Mouse (Mus musculus): ENCODE results near the gene Osbpl7. TPM values are rescaled to one million over a fixed set of nuclear protein-coding genes. Genes with fewer than 3 reads are reported as not detected.
A peak's percentile ranks its signal among the peaks of the same experiment; 100 is the strongest.

Gene Osbpl7
- polyA plus RNA-seq, 1 experiment from 2014 or later, result 5.0 TPM

DNA sequence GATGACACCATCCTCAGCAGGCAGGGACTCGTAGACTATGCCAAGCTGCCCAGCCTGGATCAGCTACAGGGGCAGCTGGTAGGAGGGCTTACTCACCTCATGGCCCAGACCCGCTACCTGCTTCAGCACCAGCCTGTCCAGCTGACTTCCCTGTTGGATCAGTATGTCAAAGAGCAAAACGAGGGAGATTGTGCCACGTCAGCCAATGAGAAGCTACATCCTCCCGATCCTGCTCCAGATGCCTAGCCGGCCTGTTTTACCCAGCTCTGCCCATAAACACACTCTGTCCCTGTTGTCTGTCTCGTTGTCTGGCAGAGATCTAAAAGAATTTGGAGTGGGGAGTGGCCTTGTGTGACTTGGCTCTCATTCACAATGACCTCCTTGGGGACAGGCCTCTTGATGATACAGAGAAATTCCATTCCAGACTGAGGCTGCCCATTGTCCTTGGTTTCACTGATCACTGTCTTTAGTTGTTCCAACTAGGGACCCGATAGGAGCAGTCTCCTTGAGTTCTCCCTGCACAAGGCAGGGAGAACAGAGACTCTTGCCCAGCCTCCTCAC lies 2.3 kb upstream of the Osbpl7 start:
- H3K27me3 ChIP-seq (replicated peaks; ENCODE audit: control insufficient read depth, insufficient read depth, low read length), result no peaks in the 10 kb centered on the region
- H3K9me3 ChIP-seq (ENCODE audit: control insufficient read depth, low read length), result no peaks in the 10 kb centered on the region
- no peak overlapping the region for H3K4me2 ChIP-seq (ENCODE audit: low read depth, low read length)
- H3K4me1 ChIP-seq (ENCODE audit: control insufficient read depth, insufficient read depth, low read length), result peaks cover 10% of the 10 kb centered on the region
- no peak overlapping the region for H3K9ac ChIP-seq (ENCODE audit: low read depth, low read length)
- no peak overlapping the region for H3K27ac ChIP-seq (replicated peaks; ENCODE audit: low read depth, low read length)
- no peak overlapping the region for H3K4me3 ChIP-seq (ENCODE audit: low read depth, low read length)
- 86% methylated on average over 8 of the region's 8 CpGs for WGBS
- ATAC-seq (ENCODE audit: low read depth), result no peak
- DNase-seq (ENCODE audit: low spot score), result no peak
- peaks cover 49% of the 10 kb centered on the region for H3K36me3 ChIP-seq (ENCODE audit: control insufficient read depth, insufficient read depth, low read length)

DNA sequence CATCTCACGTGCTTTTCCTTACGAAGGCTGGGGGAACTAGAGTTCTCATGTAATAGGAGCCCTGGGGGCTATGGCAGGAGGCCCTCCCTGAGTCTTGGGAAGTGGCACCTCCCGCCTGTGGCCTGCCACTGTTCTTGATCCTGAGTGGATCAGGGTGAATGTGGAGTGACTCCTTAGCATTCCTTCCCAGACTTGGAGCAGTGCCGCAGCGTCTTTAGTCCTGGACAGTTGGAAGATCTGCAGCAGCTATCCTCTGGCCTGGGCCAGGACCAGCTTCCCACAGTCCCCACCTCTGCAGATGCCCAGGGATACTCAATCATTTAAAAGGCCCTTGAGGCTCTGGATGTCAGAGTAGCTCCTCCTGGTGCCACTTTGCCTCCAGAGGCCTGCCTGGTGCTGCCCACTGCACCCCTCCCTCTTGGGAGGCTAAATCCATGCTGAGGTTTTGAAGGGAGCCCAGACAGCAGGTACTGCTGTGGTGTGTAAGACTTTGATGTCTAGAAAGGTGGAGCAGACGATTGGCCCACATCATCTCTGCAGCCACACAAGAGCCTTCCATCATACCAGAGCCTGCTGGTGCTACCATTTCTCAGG lies 839 bp upstream of the Osbpl7 start:
- no peak overlapping the region for H3K27ac ChIP-seq (replicated peaks; ENCODE audit: low read depth, low read length)

DNA sequence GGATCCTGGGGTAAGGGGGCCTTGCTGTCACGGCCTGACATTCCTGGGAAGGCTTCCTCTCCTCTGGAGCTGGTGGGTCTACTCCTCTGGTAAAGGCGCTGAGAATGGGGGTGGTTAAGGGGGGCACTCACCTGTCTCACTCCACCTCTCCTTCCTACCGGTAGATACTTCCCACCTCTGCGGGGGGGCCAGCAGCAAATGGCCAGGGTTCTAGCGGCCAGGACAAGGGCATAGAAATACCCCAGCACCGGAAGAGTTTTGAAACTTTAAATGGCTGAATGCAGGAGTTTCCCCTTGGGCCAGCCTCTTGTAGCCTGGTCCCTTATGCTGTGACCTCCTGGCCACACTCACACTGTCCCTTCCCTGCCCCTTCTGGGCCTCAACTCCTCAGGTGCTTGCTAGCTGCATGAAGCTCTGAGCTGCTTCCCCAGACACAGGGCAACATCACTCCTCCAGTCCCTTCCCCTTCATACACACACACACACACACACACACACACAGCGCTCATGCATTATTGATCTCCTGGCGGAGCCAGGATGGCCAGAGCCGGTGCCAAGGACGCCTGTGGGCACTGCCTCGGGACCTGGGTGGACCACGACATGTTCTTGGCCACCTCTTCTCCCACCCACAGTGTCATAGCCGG lies 637 bp downstream of the Osbpl7 start:
- Histone ChIP-seq H3K4me3 (ENCODE audit: low read depth, low read length) (peak overlapping the region; percentile 67), H3K4me1 (ENCODE audit: control insufficient read depth, insufficient read depth, low read length) (peaks cover 10% of the 10 kb centered on the region), H3K27ac (replicated peaks; ENCODE audit: low read depth, low read length) (no peak overlapping the region), H3K4me2 (ENCODE audit: low read depth, low read length) (peak overlapping the region; percentile 82), H3K9me3 (ENCODE audit: control insufficient read depth, low read length) (no peaks in the 10 kb centered on the region), H3K27me3 (replicated peaks; ENCODE audit: control insufficient read depth, insufficient read depth, low read length) (no peaks in the 10 kb centered on the region), H3K9ac (ENCODE audit: low read depth, low read length) (peak overlapping the region; percentile 81), H3K36me3 (ENCODE audit: control insufficient read depth, insufficient read depth, low read length) (peaks cover 58% of the 10 kb centered on the region)
- 28% methylated on average over 12 of the region's 13 CpGs for WGBS
- DNase-seq (ENCODE audit: low spot score) (no peak), ATAC-seq (ENCODE audit: low read depth) (no peak)

More for the DNA sequence above, 839 bp upstream of the Osbpl7 start:
- no peak for DNase-seq (ENCODE audit: low spot score)
- H3K4me1 ChIP-seq (ENCODE audit: control insufficient read depth, insufficient read depth, low read length), result peaks cover 10% of the 10 kb centered on the region
- H3K4me2 ChIP-seq (ENCODE audit: low read depth, low read length), result no peak overlapping the region
- H3K9ac ChIP-seq (ENCODE audit: low read depth, low read length), result no peak overlapping the region
- ATAC-seq (ENCODE audit: low read depth), result no peak
- no peak overlapping the region for H3K4me3 ChIP-seq (ENCODE audit: low read depth, low read length)
- 66% methylated on average over 6 of the region's 6 CpGs for WGBS
- no peaks in the 10 kb centered on the region for H3K27me3 ChIP-seq (replicated peaks; ENCODE audit: control insufficient read depth, insufficient read depth, low read length)
- H3K36me3 ChIP-seq (ENCODE audit: control insufficient read depth, insufficient read depth, low read length), result peaks cover 56% of the 10 kb centered on the region
- H3K9me3 ChIP-seq (ENCODE audit: control insufficient read depth, low read length), result no peaks in the 10 kb centered on the region

DNA sequence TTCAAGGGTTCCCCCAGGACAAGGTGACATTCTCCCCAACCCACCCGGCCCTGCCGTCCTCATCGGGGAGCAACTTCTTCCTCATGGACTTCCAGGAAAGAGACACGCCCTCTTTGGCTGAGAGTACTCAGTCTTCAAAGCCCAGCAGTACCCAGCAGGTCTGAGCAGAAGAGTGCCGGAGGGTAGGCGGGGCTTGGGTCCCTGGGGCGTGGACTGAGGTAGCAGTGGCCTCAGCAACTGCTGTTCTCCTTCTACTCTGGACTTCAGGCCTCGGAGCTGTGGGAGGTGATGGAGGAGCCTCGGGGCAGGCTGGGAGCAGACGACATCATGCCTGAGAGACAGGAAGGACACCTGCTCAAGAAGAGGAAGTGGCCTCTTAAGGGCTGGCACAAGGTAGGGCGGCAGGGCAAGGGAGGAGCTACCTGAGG lies 1.8 kb downstream of the Osbpl7 start:
- no peak overlapping the region for H3K4me3 ChIP-seq (ENCODE audit: low read depth, low read length)
- no peaks in the 10 kb centered on the region for H3K9me3 ChIP-seq (ENCODE audit: control insufficient read depth, low read length)
- no peak for ATAC-seq (ENCODE audit: low read depth)
- H3K36me3 ChIP-seq (ENCODE audit: control insufficient read depth, insufficient read depth, low read length), result peaks cover 62% of the 10 kb centered on the region
- H3K27me3 ChIP-seq (replicated peaks; ENCODE audit: control insufficient read depth, insufficient read depth, low read length), result no peaks in the 10 kb centered on the region
- no peak overlapping the region for H3K27ac ChIP-seq (replicated peaks; ENCODE audit: low read depth, low read length)
- peak overlapping the region; percentile 81; the same call in 1 of the 2 replicates for H3K9ac ChIP-seq (ENCODE audit: low read depth, low read length)
- DNase-seq (ENCODE audit: low spot score), result no peak
- H3K4me1 ChIP-seq (ENCODE audit: control insufficient read depth, insufficient read depth, low read length), result peaks cover 10% of the 10 kb centered on the region
- WGBS, result 25% methylated on average over 7 of the region's 11 CpGs
- peak overlapping the region; percentile 82; the same call in 1 of the 2 replicates for H3K4me2 ChIP-seq (ENCODE audit: low read depth, low read length)

DNA sequence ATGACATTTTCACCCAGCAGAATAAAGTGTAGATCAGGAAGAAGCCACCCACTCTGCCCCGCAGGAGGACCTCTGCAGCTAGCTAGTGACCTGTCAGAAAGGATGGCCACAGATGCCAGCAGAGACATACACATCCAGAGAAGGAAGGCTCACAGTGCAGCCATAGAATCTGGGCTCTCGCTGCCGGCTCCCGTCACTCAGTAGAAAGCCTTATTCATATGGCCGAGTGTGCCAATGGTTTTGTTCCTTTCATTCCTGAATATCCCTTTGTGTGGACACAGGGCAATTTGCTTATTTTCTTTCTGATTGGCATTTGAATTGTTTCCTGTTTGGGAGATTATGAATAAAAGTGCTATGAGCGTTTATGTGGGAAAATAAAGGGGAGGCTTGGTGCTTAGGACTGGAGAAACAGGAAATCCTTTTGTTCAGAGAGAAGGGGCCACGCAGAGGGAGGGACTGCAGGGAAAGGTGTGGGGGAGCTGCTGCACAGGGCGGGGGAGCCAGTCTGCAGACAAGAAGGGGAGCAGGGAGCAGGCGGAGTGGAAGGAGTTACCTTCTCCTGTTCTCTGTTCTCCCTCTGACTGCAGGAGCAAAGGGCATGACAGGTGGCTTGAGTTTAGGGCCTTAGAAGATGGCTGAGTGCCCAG lies 13.0 kb downstream of the Osbpl7 start:
- DNase-seq (ENCODE audit: low spot score), result peak; percentile 29
- Histone ChIP-seq H3K4me3 (ENCODE audit: low read depth, low read length) (no peak overlapping the region), H3K4me2 (ENCODE audit: low read depth, low read length) (no peak overlapping the region), H3K27ac (replicated peaks; ENCODE audit: low read depth, low read length) (no peak overlapping the region; the same call in none of the 2 replicates), H3K4me1 (ENCODE audit: control insufficient read depth, insufficient read depth, low read length) (no peaks in the 10 kb centered on the region), H3K9me3 (ENCODE audit: control insufficient read depth, low read length) (no peaks in the 10 kb centered on the region), H3K36me3 (ENCODE audit: control insufficient read depth, insufficient read depth, low read length) (peaks cover 46% of the 10 kb centered on the region), H3K27me3 (replicated peaks; ENCODE audit: control insufficient read depth, insufficient read depth, low read length) (no peaks in the 10 kb centered on the region), H3K9ac (ENCODE audit: low read depth, low read length) (no peak overlapping the region)
- ATAC-seq (ENCODE audit: low read depth), result peak; percentile 71
- WGBS, result 36% methylated on average over 9 of the region's 9 CpGs

DNA sequence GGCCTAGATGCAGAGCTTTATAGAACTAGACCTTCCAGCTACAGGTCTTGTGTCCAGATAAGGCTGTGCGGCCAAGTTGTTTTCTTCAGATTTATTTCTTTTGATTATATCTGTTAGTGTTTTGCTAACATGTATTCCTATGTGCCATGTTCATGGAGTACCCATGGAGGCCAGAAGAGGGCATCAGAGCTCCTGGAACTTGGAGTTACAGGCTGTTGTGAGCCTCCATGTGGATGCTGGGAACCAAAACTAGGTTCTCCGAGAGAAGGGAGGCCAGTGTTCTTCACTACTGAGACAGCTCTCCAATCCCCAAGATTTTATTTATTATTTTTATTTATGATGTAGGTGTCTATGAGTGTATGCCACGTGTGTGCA lies 13.5 kb downstream of the Osbpl7 start:
- no peaks in the 10 kb centered on the region for H3K4me1 ChIP-seq (ENCODE audit: control insufficient read depth, insufficient read depth, low read length)
- 87% methylated on average over 3 of the region's 3 CpGs for WGBS
- peaks cover 46% of the 10 kb centered on the region for H3K36me3 ChIP-seq (ENCODE audit: control insufficient read depth, insufficient read depth, low read length)
- no peak overlapping the region for H3K4me2 ChIP-seq (ENCODE audit: low read depth, low read length)
- H3K9me3 ChIP-seq (ENCODE audit: control insufficient read depth, low read length), result no peaks in the 10 kb centered on the region
- DNase-seq (ENCODE audit: low spot score) (no peak), ATAC-seq (ENCODE audit: low read depth) (no peak)
- no peak overlapping the region; the same call in 1 of the 2 replicates for H3K27ac ChIP-seq (replicated peaks; ENCODE audit: low read depth, low read length)
- H3K9ac ChIP-seq (ENCODE audit: low read depth, low read length), result no peak overlapping the region
- no peaks in the 10 kb centered on the region for H3K27me3 ChIP-seq (replicated peaks; ENCODE audit: control insufficient read depth, insufficient read depth, low read length)
- H3K4me3 ChIP-seq (ENCODE audit: low read depth, low read length), result no peak overlapping the region

DNA sequence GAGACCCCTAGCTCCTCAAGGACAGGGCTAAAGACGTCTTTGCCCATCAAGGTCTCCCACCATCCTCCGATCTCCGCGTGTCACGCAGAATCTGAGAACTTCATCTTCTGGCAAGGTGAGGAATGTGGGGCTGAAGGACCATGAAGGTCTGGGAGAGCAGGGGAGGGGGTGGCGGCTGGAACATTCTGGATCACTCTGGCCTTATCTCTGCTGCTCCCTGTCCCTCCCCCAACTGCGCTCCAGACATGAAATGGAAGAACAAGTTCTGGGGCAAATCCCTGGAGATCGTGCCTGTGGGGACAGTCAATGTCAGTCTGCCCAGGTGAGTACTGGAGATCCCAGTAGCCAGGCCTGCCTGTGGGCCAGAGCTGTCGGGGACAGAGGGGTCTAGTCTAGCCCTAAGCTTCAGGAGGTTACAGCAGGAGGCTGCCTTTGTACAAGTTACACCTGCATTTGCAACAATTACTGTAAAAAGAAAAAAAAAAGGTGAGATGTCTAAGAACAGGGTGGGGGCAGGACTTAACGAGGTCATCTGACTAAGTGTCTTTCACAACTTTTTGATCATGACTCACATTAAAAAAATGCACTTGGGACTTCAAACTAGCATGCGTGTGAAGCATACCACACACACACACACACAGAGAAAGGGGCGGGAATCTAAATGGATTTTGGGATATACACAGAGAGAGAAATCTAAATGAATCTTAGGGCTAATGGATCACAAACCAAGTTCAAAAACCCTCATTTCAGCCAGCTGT lies 15.3 kb downstream of the Osbpl7 start:
- no peak for ATAC-seq (ENCODE audit: low read depth)

DNA sequence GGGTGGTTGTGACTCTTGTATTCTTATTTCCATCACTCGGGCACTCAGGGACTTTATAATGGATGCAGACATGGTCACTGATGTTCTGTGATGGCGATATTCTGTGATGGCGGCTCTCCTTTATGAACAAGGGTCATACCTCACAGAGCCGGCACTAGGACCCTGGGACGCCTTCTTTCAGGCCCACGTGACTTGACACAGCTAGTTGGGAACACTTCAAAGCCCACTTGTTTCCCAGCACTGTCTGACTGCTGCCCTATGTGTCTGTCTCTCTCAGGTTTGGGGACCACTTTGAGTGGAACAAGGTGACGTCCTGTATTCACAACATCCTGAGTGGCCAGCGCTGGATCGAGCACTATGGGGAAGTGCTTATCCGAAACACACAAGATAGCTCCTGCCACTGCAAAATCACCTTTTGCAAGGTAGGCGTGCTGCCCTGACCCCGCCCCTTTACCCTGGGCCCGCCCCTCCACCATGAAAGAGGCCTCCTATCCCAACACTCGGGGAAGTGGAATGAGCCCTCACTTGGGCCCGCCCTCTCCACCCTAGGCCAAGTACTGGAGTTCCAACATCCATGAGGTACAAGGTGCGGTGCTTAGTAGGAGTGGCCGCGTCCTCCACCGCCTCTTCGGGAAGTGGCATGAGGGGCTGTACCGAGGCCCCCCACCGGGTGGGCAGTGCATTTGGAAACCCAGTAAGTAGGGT lies 16.4 kb downstream of the Osbpl7 start:
- Histone ChIP-seq H3K9me3 (ENCODE audit: control insufficient read depth, low read length) (no peaks in the 10 kb centered on the region), H3K4me2 (ENCODE audit: low read depth, low read length) (no peak overlapping the region), H3K27ac (replicated peaks; ENCODE audit: low read depth, low read length) (no peak overlapping the region), H3K4me3 (ENCODE audit: low read depth, low read length) (no peak overlapping the region), H3K36me3 (ENCODE audit: control insufficient read depth, insufficient read depth, low read length) (peaks cover 24% of the 10 kb centered on the region), H3K4me1 (ENCODE audit: control insufficient read depth, insufficient read depth, low read length) (no peaks in the 10 kb centered on the region), H3K27me3 (replicated peaks; ENCODE audit: control insufficient read depth, insufficient read depth, low read length) (no peaks in the 10 kb centered on the region), H3K9ac (ENCODE audit: low read depth, low read length) (no peak overlapping the region)
- DNase-seq (ENCODE audit: low spot score) (no peak), ATAC-seq (ENCODE audit: low read depth) (0 out of 2 replicates have a peak, but pooled peaks have one; percentile 24)
- 46% methylated on average over 22 of the region's 22 CpGs for WGBS

More for the DNA sequence above, 15.3 kb downstream of the Osbpl7 start:
- Histone ChIP-seq H3K9ac (ENCODE audit: low read depth, low read length) (no peak overlapping the region), H3K4me3 (ENCODE audit: low read depth, low read length) (no peak overlapping the region), H3K27me3 (replicated peaks; ENCODE audit: control insufficient read depth, insufficient read depth, low read length) (no peaks in the 10 kb centered on the region), H3K9me3 (ENCODE audit: control insufficient read depth, low read length) (no peaks in the 10 kb centered on the region), H3K36me3 (ENCODE audit: control insufficient read depth, insufficient read depth, low read length) (peaks cover 33% of the 10 kb centered on the region), H3K4me2 (ENCODE audit: low read depth, low read length) (no peak overlapping the region), H3K4me1 (ENCODE audit: control insufficient read depth, insufficient read depth, low read length) (no peaks in the 10 kb centered on the region), H3K27ac (replicated peaks; ENCODE audit: low read depth, low read length) (no peak overlapping the region)
- WGBS, result 82% methylated on average over 12 of the region's 12 CpGs
- DNase-seq (ENCODE audit: low spot score), result no peak

Measured in embryonic facial prominence, embryonic 14.5 days (tissue).